Mouse (Mus musculus) urinary bladder, postnatal 10 days (tissue): Measurements from ENCODE around the gene Ak7.
A peak's percentile ranks its signal among the peaks of the same experiment; 100 is the strongest.

ENCODE experiments used
- DNase-seq: peaks from one replicate; pipeline ENCODE4 v3.0.0; 2022; ENCODE audit warnings: low spot score

Ak7 gene

DNA sequence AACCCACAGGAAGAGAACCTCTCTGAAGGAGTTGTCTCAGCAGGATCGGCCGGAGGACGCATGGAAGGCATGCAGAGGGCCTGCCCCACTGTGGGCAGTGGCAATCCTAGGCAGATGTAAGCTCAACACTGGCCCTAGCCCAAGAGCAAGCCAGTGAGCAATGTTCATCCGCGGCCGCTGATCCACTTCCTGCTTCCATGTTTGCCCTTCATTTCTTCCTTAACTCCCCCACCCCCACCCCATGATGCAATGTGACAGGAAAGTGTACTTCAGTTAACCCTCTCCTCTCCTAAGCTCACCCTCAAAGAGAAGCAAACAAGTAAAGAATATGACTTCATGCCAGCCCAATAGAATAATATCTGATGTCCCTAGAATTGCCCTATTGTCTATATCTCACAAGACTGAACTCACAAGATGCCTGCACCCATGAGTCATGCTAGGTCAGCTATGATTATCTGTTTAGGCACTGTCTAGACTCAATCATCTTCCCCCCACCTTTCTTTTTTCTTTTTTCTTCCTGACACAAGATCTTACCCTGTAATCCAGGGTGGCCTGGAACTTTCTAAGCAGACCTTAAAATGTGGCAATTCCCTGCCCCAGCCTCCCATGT is 25.2 kb downstream of the Ak7 start:
- DNase-seq, result no peak

DNA sequence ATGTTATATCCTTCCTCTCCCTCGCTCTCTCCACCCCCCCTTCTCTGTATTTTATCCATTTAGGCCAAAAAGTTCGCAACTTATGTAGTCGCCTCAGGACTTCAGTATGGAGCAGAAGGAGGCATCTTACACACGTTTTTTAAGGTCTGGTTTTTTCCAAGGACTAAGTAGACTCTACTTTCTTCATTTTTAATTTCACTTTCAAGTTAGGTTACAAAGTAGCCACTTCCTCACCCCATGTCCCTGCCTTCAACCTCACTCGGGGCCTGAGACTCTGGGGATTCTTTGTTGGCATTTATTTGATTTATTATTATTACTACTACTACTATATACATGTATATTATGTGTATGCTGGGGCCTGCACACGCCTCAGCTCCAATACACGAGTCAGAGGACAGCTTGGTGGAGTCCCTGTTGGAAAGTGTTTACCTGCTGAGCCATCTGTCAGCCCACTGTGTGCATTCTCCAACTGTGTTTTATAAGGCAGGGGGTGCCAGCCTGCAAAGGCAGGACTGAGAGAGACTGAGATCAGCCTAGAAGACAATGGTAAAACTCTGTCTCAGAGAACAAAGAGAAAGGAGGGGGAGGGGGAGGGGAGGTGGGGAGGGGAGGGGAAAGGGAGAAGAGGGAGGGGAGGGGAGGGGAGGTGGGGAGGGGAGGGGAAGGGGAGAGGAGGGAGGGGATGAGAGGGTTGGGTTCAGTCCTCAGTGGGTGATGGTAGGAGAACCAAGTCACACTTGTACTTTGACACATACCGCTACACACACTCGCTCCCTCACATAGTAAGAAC is 27.8 kb downstream of the Ak7 start:
- DNase-seq, result no peak

DNA sequence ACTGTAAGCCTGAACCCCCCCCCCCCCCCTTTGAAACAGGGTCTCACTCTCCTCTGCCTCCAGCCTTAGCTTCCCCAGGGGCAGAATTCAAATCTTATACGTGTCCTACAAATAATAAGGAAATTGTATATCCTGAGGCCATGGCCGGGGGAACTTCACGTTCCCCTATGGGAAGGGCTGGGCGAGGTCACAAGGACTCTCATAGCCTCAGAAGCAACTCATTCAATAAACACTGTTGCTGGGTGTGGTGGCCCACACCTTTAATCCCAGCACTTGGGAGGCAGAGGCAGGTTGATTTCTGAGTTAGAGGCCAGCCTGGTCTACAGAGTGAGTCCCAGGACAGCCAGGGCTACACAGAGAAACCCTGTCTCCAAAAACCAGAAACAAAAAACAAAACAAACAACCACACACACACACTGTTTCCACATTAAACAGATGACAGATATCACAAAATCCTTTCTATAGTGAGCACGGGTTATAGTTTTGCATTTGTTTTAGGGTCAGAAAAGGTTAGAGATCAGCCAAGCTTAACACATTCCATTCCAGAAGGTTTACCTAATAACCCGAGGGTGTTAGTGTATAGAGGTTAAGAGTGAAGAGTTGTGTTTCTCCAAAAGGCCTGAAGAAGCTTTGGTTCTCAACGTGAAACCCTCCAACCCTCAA is 29.6 kb downstream of the Ak7 start:
- no peak for DNase-seq

DNA sequence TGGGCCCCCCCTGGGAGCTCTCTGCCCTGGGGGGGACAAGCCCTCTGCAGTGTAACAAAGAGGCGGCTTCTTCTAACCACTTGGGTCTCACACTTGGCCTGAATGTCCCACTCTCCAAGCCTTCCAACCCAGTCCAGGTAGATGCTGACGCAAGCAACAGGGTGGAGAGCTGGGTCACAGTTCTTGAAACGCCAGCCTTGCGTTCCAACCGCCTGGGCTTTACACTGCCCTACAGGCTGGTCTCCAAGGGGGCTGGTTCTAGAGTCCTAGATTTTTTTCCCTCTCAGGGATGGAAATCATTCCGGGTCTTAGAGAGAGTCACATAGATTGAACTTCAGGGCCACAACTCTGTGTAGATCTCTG is 30.1 kb downstream of the Ak7 start:
- DNase-seq, result no peak

DNA sequence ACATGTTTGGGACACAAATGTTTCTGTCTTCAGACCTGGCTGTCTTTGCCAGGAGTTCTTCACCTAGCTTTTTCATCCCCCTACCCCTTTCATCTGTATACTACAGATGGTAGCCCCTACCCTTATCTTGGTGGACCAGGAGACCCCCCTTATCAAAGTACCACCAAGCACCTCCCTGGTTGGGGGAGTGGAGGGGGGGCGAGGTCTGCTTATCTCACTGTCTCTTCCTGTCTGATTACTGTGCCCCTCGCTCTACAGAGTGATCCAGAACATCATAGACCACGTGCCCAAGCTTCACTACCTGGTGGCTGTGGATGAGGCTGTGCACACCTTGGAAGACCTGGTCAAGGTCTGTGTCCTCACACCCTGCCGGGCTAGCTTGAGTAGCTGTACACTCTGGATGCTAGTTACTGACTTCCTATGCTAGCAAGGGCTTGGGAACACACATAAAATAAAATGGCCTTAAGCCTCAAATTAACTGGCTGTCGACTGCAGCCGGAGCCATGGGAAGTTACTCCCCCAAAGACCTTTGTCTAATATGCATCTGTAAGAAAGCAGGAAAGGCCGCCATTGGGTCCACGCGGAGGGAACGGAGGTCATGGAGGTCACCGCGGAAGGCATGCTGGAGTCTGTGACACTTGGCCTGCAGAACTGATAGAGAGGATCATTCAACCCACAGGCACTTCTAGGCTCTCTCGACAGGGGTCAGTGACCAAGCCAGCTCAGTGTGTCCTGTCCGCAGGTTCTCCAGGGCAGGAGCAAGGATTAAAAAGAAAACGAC is 32.7 kb downstream of the Ak7 start:
- no peak for DNase-seq

DNA sequence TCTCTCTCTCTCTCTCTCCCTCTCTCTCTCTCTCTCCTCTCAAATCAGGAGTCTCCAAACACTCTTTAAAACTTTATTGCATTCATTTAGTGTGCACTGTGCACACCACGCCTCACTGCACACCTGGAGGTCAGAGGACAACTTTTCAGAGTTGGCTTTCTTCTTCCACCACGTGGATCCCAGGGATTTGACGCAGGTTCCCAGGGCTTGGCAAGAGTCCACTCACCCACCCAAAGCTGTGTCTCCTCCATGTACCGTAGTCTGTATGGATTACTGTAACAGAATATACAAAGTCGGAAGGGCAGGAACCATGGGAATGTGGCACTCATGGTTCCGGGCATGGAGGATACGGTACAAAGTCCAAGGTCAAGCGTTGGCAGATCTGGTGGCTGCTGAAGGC is 33.9 kb downstream of the Ak7 start:
- no peak for DNase-seq

DNA sequence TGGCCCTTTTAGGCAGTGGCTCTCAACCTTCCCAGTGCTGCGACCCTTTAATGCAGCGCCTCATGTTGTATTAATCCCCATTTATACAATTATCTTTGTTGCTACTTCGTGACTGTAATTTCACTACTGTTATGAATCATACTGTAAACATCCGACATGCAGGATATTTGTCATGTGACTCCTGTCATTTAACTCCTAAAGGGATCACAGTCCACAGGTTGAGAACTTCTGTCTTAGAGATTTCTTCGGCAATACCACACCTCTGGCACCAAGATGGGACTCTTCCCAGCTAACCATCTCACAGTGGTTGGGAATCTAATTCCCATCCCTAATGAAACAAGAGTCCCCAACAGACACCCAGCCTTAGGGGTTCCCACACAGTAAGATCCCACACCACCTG is 42.3 kb downstream of the Ak7 start:
- DNase-seq, result no peak

DNA sequence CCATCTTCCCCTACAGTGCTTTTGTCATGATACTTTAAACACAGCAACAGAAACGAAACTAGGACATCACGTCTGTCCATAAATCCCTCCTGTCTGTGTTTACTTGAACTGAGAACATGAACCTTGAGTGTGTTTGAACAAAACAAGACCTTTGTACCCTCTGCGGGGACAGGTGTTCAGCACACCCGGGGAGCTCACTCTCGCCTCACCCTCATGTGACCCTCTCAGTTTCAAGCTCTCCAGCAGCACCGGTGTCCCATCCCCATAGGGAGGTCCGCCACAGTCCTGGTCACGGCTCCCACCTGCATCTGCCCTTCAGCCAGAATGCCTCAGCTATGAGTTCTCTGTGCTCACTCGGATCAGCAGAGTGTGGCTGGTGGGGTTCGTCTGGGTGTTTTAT is 48.0 kb downstream of the Ak7 start:
- DNase-seq, result no peak

DNA sequence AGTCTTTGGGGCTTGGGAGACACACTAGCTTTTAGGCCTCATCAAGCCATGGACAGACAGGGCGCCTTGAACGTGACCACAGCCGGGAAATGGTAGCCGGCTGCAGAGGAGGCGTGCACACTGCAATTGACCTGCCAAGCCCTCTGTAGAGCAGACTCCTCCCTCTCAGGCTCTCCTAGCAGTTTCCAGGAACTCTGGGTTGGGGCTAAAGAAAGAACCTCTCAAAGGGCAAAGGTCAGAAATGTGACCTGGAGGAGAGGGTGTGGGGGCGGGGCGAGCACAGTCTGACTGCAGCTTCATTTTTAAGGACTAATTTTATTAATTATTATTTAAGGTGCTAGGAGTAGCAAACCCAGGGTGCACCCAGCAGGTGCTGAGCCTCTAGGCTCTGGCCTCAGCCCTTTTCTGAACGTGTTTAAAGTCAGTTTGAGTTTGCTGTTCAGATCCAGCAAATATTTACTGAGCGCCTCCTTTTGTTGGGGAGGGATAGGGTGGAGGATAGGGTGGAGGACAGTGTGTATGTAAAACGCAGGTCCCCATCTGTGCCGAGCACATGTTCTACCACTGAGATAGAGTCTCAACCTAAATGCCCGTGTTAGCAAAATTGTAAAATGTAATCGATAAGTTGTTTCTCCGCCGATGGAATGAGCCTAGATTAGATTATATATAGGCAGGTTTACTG is 52.2 kb downstream of the Ak7 start:
- no peak for DNase-seq

DNA sequence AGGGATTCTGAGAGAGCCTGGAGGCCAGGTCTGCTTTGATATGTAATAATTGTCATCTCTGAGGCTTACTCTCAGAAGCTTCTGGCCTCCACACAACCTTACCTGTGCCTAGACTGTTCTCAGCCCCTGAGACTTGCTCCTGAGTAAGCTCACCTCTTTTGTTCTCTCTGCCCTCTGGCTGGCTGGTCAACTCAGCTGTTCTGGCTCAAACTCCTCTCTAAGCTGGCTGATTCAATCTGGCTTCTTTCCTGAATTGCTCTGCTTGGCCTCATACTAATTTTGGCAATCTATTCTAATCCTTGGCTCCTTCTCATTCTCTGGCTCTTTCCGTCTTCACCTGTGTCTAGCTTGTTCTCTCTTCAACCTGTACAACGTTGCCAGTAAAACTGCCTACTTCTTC is 53.1 kb downstream of the Ak7 start:
- no peak for DNase-seq

DNA sequence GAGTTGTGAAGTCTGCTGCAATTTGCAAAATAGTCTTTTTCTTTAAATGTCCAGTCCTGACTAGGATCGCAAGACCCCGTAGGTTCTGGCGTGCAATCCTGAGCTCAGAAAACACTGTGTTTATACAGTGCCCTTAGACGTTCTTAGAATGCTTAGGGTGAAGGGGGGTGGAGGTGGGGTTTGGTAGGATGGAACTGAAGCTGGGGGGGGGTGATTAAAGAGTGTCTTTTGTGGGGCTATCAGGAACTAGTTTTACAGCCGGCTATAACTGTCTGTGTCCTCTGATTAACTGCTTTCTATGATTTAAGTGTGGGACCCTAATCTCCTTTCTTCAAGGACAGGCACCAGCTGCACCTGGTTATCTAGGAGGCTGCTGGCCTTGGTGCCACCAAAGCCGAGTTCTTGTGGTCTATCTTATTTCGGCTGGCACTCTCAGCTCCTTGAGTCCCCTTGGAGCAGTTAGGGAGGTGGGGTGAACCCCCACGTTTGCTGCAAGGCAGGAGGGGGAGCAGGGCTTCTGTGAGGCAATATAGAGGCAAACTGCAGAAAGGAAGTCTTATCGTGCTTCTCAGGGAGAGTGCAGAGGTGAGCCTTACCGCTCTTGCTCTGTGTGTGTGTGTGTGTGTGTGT is 54.2 kb downstream of the Ak7 start:
- DNase-seq, result no peak

DNA sequence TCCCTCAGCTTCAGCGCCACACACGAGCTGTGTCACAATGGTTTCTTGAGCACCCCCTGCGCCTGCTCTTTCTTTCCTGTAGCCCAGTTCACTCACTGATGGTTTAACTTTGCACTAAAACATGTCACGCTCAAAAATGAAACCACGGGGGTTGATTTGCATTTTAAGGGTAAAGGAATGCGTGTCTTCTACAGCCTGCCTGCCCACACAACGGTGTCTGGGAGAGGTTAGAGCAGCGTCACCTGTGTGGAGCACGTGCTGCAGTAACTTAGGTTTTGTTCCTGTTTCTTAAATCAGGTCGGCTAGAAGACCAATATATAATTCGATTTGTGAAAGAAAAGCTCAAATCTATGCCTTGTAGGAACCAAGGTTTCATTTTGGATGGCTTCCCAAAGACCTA is 55.4 kb downstream of the Ak7 start:
- no peak for DNase-seq

DNA sequence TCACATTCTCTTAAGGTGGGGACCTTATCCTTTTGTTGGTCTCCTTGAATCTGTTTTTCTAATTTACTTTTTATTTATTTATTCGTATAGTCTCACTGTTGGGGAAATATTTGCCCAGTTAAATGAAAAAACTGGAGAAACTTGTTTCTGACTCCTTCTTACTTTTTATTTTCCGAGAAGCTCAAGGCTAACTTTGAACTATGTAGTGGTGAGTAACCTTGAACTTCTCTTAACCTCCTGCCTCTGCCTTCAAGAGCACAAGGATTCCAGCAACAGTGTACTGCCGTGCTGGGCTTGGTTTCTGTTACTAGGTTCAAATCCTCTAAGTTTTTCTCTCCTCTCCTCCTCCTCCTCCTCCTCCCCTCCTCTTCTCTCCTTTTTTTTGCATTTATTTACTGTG is 55.9 kb downstream of the Ak7 start:
- DNase-seq, result no peak

DNA sequence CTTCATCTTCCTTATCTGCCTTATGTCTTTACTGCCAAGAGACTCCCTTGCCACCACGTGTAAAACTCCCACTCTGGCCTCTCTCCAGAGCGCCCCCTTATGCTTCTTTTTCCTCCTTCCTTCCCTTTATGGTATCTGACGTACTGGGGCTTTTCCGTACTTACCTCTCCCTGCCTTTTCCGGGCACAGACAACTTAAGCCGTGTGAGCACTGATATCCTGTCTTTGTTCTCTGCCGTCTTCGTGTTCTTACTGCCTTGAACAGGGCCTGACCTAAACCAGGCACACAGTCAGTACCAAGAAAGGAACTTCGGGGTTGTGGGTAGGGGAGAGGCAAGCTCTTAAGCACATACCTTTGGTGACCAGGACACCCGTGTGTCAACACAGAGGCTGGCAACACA is 63.9 kb downstream of the Ak7 start:
- no peak for DNase-seq

DNA sequence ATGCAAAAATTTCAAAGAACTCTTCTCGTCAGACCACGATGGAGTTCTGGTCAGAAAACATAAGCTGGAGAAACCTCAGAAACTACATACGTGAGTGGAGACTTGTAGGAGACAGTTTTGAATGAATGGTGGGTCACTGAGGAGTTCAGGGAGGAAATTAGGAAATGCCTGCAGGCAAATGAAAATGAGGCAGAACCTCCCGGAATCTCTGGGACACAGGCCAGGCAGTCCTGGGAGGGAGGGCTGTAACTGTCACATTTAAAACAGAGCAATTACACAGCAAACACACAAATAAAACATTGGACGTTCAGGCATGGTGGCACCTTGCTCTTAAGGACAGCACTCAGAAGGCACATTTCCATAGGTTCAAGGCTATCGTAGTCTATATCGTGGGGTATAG is 69.1 kb downstream of the Ak7 start:
- no peak for DNase-seq

DNA sequence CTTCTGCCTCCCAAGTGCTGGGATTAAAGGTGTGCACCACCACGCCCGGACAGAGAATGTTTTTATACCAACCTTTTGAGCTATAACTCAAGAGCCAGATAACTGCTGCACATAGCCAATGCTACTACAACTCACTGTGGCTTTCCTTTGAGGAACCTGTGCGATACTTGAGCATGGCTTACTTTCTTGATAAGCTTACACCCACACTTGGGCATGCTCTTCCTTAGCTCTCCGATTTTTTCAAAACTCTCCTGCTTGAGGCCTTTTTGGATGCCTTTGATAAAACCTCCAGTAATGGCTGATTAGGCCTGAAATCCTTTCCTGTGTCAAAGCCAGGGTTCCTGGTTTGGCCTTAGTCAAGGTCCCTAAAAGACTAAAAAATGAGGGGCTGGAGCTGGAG is 71.9 kb downstream of the Ak7 start:
- DNase-seq, result no peak

DNA sequence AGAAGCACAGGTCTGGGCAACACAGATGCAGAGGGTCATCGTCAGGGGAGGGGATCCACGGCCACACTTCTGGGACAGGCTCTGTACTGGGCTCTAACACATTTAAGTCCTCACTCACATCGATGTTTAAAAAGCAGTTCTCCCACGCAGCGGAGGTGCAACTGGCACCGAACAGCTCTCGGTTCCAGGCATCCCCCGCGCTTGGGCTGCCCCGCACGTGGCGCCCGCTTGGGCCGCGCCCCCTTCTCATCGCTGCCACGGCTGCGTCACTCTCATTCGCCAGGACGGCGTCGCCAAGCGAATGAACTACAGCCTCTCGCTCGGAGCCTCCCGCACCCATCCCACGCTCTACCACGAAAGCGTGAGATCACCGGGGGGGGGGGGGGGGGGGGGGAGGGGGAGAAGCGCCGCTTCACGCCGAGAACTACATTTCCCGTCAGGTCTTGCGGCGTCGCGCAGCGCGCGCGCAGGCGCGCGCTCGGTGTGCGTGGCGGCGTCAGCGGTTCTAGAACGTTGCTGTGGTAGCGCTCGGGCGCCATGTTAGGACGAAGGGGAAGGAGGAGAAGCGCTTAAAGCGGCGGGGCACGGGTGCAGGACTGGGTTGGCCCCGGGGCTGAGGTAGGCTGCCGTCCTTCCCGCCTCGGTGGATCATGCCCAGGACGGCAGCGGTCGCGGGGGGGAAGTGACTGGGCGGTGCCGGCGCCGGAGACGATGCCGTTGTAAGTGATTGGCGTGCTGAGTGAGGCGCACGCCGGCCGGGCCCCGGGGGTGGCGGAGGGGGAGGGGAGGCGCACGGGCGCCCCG is 78.6 kb downstream of the Ak7 start, which contains the start of gene Papola:
Papola (plus strand) TSS at position 499 of the 804 bp plus-strand sequence.
- DNase-seq, result peak; percentile 43

DNA sequence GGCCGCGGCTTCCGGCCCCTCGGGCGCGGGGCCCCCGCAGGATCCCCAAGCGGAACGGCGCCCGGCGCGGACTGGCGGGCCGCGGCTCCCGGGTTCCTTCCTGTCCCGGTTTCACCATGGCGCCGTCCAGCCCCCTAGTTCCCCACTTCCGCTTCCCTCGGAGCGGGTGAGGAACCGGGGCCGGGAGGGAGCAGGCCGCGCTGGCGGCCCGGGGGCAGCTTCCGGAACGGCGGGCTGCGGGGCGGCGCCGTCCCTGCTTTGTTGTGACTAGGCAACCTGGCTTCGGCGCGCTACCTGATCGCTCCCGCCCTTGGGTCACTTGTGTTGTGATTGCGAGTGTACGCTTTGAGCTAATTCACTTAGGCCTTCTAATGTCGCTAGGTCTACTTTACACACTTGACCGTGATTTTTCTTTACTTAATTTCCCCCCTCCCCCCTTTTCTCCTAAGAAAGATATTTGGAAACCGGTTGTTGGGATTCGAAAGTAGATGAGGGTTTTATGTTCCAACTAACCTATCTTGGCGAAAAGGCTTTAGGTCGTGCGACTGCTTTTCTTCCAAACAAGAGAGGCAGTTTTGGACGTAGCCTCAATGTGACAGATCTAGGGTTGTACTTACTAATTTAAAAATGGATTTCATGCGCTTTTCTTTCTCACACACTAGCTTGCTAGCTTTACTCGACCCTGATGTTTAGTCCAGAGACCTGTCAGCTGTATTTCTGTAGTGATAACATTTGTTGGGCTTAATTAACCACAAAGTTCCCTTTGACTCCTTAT is 79.4 kb downstream of the Ak7 start:
- DNase-seq, result no peak

DNA sequence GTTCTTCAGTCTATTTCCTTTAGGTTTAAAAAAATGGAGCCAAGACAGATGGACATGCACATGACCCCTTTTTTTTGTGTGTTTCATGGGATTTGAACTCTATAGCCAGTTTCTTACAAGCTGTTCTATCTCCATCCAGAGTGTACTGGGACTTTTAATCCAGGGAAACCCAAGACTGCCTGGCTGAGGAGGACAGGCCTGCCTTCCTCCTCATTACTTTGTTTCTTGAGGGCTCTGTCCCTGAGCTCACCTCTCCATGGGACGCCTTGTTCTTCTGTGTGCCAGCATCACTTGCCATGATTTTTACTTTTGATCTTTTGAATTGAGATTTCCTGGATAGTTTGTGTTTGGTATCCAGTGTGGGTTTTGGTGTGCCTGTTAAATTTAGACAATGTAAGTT is 80.3 kb downstream of the Ak7 start:
- no peak for DNase-seq

DNA sequence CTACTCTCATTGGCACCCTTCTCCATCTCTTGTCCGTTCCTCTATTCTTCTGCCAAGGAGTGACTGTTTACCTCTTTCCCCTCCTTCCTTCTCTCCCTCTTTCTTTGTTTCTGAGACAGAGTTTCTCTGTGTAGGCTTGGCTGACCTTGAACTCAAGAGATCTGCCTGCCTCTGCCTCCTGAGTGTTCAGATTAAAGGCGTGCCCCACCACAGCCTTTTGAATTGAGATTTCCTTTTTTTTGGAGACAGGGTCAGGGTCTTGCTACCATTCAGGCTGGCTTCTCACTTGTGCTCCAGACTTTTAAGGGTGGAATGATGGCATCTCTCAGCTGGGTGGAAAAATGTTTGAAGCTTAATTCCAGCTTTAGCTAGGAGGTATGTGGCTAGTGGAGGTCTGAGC is 81.8 kb downstream of the Ak7 start:
- DNase-seq, result no peak
